Mouse (Mus musculus) heart, embryonic 11.5 days (tissue): ENCODE data around the gene Pdzd2. TPM values are rescaled to one million over a fixed set of nuclear protein-coding genes. Genes with fewer than 3 reads are reported as not detected.

ENCODE experiments used
- ATAC-seq: fragments of 200-750 bp; cut with Nextera tagmentation; replicated peaks from 2 replicates; pipeline ENCODE4 v1.8.0; 2017; ENCODE audit warnings: moderate library complexity; ENCODE audit not compliant: insufficient number of reproducible peaks, low FRiP score, low TSS enrichment
- H3K27ac ChIP-seq: fragments of 300-500 bp; sonication (generic); 2 replicates; pipeline ENCODE4 v1.5.1; 2014; ENCODE audit warnings: mild to moderate bottlenecking, low read depth, low read length
- H3K27me3 ChIP-seq: fragments of 300-500 bp; sonication (generic); 2 replicates; pipeline ENCODE4 v1.6.1; 2014; ENCODE audit warnings: mild to moderate bottlenecking, low read length, mixed read lengths; ENCODE audit not compliant: control insufficient read depth, insufficient read depth
- H3K36me3 ChIP-seq: fragments of 300-500 bp; sonication (generic); 2 replicates; pipeline ENCODE4 v1.6.1; 2014; ENCODE audit warnings: mild to moderate bottlenecking, low read length, moderate library complexity, mixed read lengths; ENCODE audit not compliant: control insufficient read depth, insufficient read depth
- H3K4me1 ChIP-seq: fragments of 300-500 bp; sonication (generic); 2 replicates; pipeline ENCODE4 v1.6.1; 2014; ENCODE audit warnings: low read length; ENCODE audit not compliant: control insufficient read depth, insufficient read depth
- H3K4me2 ChIP-seq: fragments of 300-500 bp; sonication (generic); 2 replicates; pipeline ENCODE4 v1.6.1; 2014; ENCODE audit warnings: mild to moderate bottlenecking, moderate library complexity
- H3K4me3 ChIP-seq: fragments of 300-500 bp; sonication (generic); 2 replicates; pipeline ENCODE4 v1.5.1; 2014; ENCODE audit warnings: low read depth, low read length
- H3K9ac ChIP-seq: fragments of 300-500 bp; sonication (generic); 2 replicates; pipeline ENCODE4 v1.6.1; 2014; ENCODE audit warnings: mild to moderate bottlenecking, low read depth, low read length, moderate library complexity
- H3K9me3 ChIP-seq: fragments of 300-500 bp; sonication (generic); replicated peaks from 2 replicates; pipeline ENCODE4 v1.6.1; 2016; ENCODE audit warnings: low read length; ENCODE audit not compliant: control insufficient read depth
- WGBS: fragments of 180-500 bp; shearing (Covaris S2); extraction: QIAGEN DNeasy Blood & Tissue Kit; methylation state at CpG from one replicate; pipeline ENCODE4 v1.1.7; 2014; ENCODE audit not compliant: insufficient replicate concordance; 5-methylcytosine and 5-hydroxymethylcytosine counted together
- polyA plus RNA-seq: library from polyadenylated mRNA; unstranded; fragments of >200 nt; fragmentation: Nextera tagmentation; extraction: Ambion mirVana; gene quantifications from 2 replicates; pipeline ENCODE4 v1.2.1, GENCODE M21; 2014

Pdzd2 gene
- polyA plus RNA-seq, 1 experiment from 2014 or later = 12.5 TPM

GRCm38 (mm10) chr15:12547640-12548405, 191.9 kb downstream of the Pdzd2 start:
- Histone ChIP-seq H3K4me3 (no peak overlapping the region), H3K27ac (no peak overlapping the region), H3K9me3 (no peaks in the 10 kb centered on the region), H3K4me2 (no peak overlapping the region), H3K27me3 (no peaks in the 10 kb centered on the region), H3K4me1 (peaks cover 19% of the 10 kb centered on the region), H3K9ac (no peak overlapping the region), H3K36me3 (no peaks in the 10 kb centered on the region)
- ATAC-seq = no peak
- WGBS = 68% methylated on average over 5 of the region's 5 CpGs

- Histone ChIP-seq H3K4me3 (no peak overlapping the region), H3K9me3 (no peaks in the 10 kb centered on the region), H3K36me3 (no peaks in the 10 kb centered on the region), H3K4me1 (peaks cover 19% of the 10 kb centered on the region), H3K27ac (no peak overlapping the region), H3K27me3 (no peaks in the 10 kb centered on the region), H3K9ac (0 out of 2 replicates have a peak overlapping the region, but pooled peaks have one; percentile 16), H3K4me2 (no peak overlapping the region)
- WGBS = 70% methylated on average over 6 of the region's 6 CpGs
- ATAC-seq = no peak
Measured at GRCm38 (mm10) chr15:12546781-12547180, 192.9 kb downstream of the Pdzd2 start.

GRCm38 (mm10) chr15:12545671-12546070, 194.1 kb downstream of the Pdzd2 start:
- H3K9ac ChIP-seq = no peak overlapping the region
- no peak overlapping the region for H3K4me3 ChIP-seq
- H3K9me3 ChIP-seq = no peaks in the 10 kb centered on the region
- WGBS = 64% methylated on average over 6 of the region's 6 CpGs
- H3K36me3 ChIP-seq = no peaks in the 10 kb centered on the region
- H3K4me1 ChIP-seq = peaks cover 19% of the 10 kb centered on the region
- no peaks in the 10 kb centered on the region for H3K27me3 ChIP-seq
- H3K4me2 ChIP-seq = no peak overlapping the region
- H3K27ac ChIP-seq = no peak overlapping the region
- ATAC-seq = no peak

GRCm38 (mm10) chr15:12545220-12545619, 194.5 kb downstream of the Pdzd2 start:
- no peak overlapping the region for H3K9ac ChIP-seq
- no peaks in the 10 kb centered on the region for H3K36me3 ChIP-seq
- H3K4me1 ChIP-seq = peaks cover 15% of the 10 kb centered on the region
- no peaks in the 10 kb centered on the region for H3K9me3 ChIP-seq
- ATAC-seq = no peak
- no peak overlapping the region for H3K4me2 ChIP-seq
- no peak overlapping the region for H3K27ac ChIP-seq
- H3K4me3 ChIP-seq = no peak overlapping the region
- H3K27me3 ChIP-seq = no peaks in the 10 kb centered on the region
- WGBS = 63% methylated on average over 3 of the region's 3 CpGs

- peaks cover 11% of the 10 kb centered on the region for H3K4me1 ChIP-seq
- 63% methylated on average over 13 of the region's 13 CpGs for WGBS
- no peak for ATAC-seq
- H3K9me3 ChIP-seq = no peaks in the 10 kb centered on the region
- no peak overlapping the region for H3K27ac ChIP-seq
- no peak overlapping the region for H3K9ac ChIP-seq
- H3K4me3 ChIP-seq = no peak overlapping the region
- no peak overlapping the region for H3K4me2 ChIP-seq
- H3K36me3 ChIP-seq = no peaks in the 10 kb centered on the region
- no peaks in the 10 kb centered on the region for H3K27me3 ChIP-seq
Measured at GRCm38 (mm10) chr15:12543686-12544325, 195.9 kb downstream of the Pdzd2 start.

- peaks cover 10% of the 10 kb centered on the region for H3K4me1 ChIP-seq
- ATAC-seq = no peak
- 85% methylated on average over 6 of the region's 6 CpGs for WGBS
- no peak overlapping the region for H3K27ac ChIP-seq
- H3K36me3 ChIP-seq = no peaks in the 10 kb centered on the region
- no peak overlapping the region for H3K9ac ChIP-seq
- H3K4me2 ChIP-seq = no peak overlapping the region
- H3K9me3 ChIP-seq = no peaks in the 10 kb centered on the region
- no peak overlapping the region for H3K4me3 ChIP-seq
- H3K27me3 ChIP-seq = no peaks in the 10 kb centered on the region
Measured at GRCm38 (mm10) chr15:12542316-12542715, 197.4 kb downstream of the Pdzd2 start.

GRCm38 (mm10) chr15:12539618-12540302, 200.0 kb downstream of the Pdzd2 start:
- Histone ChIP-seq H3K4me1 (peaks cover under 1% of the 10 kb centered on the region), H3K36me3 (no peaks in the 10 kb centered on the region), H3K27me3 (no peaks in the 10 kb centered on the region), H3K4me2 (no peak overlapping the region), H3K9me3 (no peaks in the 10 kb centered on the region), H3K9ac (no peak overlapping the region), H3K4me3 (no peak overlapping the region), H3K27ac (no peak overlapping the region)
- no peak for ATAC-seq
- 90% methylated on average over 11 of the region's 11 CpGs for WGBS

- H3K9ac ChIP-seq = no peak overlapping the region
- no peaks in the 10 kb centered on the region for H3K27me3 ChIP-seq
- H3K4me1 ChIP-seq = no peaks in the 10 kb centered on the region
- no peak overlapping the region for H3K4me3 ChIP-seq
- no peak overlapping the region for H3K27ac ChIP-seq
- H3K36me3 ChIP-seq = no peaks in the 10 kb centered on the region
- no peak overlapping the region for H3K4me2 ChIP-seq
- WGBS = 73% methylated on average over 5 of the region's 5 CpGs
- H3K9me3 ChIP-seq = 0 out of 2 replicates have a peak, but pooled peaks cover 2% of the 10 kb centered on the region
- ATAC-seq = no peak
Measured at GRCm38 (mm10) chr15:12533254-12533653, 206.5 kb downstream of the Pdzd2 start.
